22 mouse cellular contexts compared by ENCODE assay signal in the genomic region with DNA sequence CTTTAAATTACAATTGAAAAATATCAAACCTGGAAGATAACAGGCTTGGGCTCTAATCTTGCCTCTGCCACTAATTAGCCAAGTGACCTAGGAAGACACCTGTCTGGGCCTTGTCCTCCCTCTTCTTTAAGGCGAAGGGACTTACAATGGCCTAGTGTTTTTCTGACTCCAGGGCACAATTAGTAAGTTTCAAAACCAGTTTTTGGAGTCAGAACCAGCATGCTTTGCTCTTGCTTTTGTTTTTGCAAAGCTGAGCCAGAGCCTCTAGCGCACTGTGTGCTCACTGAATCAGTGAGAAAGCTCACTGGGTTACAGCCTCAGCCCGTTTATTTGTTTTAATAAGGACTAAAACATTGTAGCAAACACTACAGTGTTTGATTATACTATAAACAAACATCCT. TPM values are rescaled to one million over a fixed set of nuclear protein-coding genes. Genes with fewer than 3 reads are reported as not detected.
DNase-seq lines count a peak whose midpoint lies in the region; ATAC-seq and TF ChIP-seq lines count a peak whose summit lies in the region.
"Had no signal": no experiment of that assay in that cellular context is flagged by ENCODE, and none has a peak within 500 bp of the region (broad histone marks: within the 10 kb centered on the region; RNA-seq: fewer than 3 reads in every experiment).

No protein-coding gene starts in this region.

- no peaks in the 10 kb centered on the region for H3K27me3 ChIP-seq in forebrain, embryonic 10.5 days (ENCODE audit: poor library complexity, severe bottlenecking)
- H3K27me3 ChIP-seq in forebrain, embryonic 14.5 days (replicated peaks; ENCODE audit: control insufficient read depth, insufficient read depth, low read length), result no peaks in the 10 kb centered on the region
- no peaks in the 10 kb centered on the region for H3K27me3 ChIP-seq in kidney, postnatal 0 days (ENCODE audit: insufficient read depth, low read length)
- no peaks in the 10 kb centered on the region for H3K27me3 ChIP-seq in forebrain, embryonic 13.5 days
- H3K27me3 ChIP-seq: kidney, embryonic 15.5 days; lung, embryonic 15.5 days; neural tube, embryonic 13.5 days had no signal

- no peak for ATAC-seq in forebrain, embryonic 14.5 days
- no peak for ATAC-seq in kidney, postnatal 0 days (replicated peaks; ENCODE audit: low FRiP score, low read depth)
- ATAC-seq in forebrain, embryonic 13.5 days, result no peak
- ATAC-seq: hindbrain, embryonic 16.5 days; intestine, embryonic 16.5 days; midbrain, embryonic 16.5 days had no signal

- H3K4me1 ChIP-seq in forebrain, embryonic 10.5 days, result peaks cover 31% of the 10 kb centered on the region
- peaks cover 5% of the 10 kb centered on the region for H3K4me1 ChIP-seq in forebrain, embryonic 14.5 days (ENCODE audit: control insufficient read depth, insufficient read depth, low read length)
- 0 out of 2 replicates have a peak, but pooled peaks cover 8% of the 10 kb centered on the region for H3K4me1 ChIP-seq in kidney, postnatal 0 days (replicated peaks; ENCODE audit: insufficient read depth, low read length)
- H3K4me1 ChIP-seq in forebrain, embryonic 13.5 days, result peaks cover 15% of the 10 kb centered on the region

- H3K4me3 ChIP-seq in forebrain, embryonic 10.5 days, result no peak overlapping the region
- no peak overlapping the region for H3K4me3 ChIP-seq in forebrain, embryonic 14.5 days (ENCODE audit: low read depth, low read length)
- H3K4me3 ChIP-seq in kidney, postnatal 0 days (replicated peaks; ENCODE audit: low read depth, low read length), result no peak overlapping the region
- H3K4me3 ChIP-seq in forebrain, embryonic 13.5 days, result no peak overlapping the region
- H3K4me3 ChIP-seq: kidney, embryonic 15.5 days; lung, embryonic 15.5 days; myocyte; neural tube, embryonic 13.5 days had no signal

- peak overlapping the region; percentile 57; the same call in 1 of the 2 replicates for H3K27ac ChIP-seq in forebrain, embryonic 10.5 days
- no peak overlapping the region for H3K27ac ChIP-seq in forebrain, embryonic 14.5 days (ENCODE audit: low read depth, low read length)
- H3K27ac ChIP-seq in kidney, postnatal 0 days, result 0 out of 2 replicates have a peak overlapping the region, but pooled peaks have one; percentile 25
- H3K27ac ChIP-seq in forebrain, embryonic 13.5 days, result 0 out of 2 replicates have a peak overlapping the region, but pooled peaks have one; percentile 31
- H3K27ac ChIP-seq: kidney, embryonic 15.5 days; liver, embryonic 14.5 days; lung, embryonic 15.5 days; neural tube, embryonic 13.5 days had no signal

- no peak overlapping the region for H3K9ac ChIP-seq in forebrain, embryonic 14.5 days (ENCODE audit: low read length)
- H3K9ac ChIP-seq in kidney, postnatal 0 days (ENCODE audit: low read depth, low read length), result no peak overlapping the region
- H3K9ac ChIP-seq in forebrain, embryonic 13.5 days, result no peak overlapping the region
- H3K9ac ChIP-seq: kidney, embryonic 15.5 days; liver, embryonic 14.5 days; lung, embryonic 15.5 days; neural tube, embryonic 13.5 days had no signal

- H3K36me3 ChIP-seq in forebrain, embryonic 10.5 days (replicated peaks), result no peaks in the 10 kb centered on the region
- H3K36me3 ChIP-seq in forebrain, embryonic 14.5 days (ENCODE audit: control insufficient read depth, insufficient read depth, low read length), result no peaks in the 10 kb centered on the region
- no peaks in the 10 kb centered on the region for H3K36me3 ChIP-seq in kidney, postnatal 0 days (ENCODE audit: insufficient read depth, low read length)
- no peaks in the 10 kb centered on the region for H3K36me3 ChIP-seq in forebrain, embryonic 13.5 days (ENCODE audit: poor library complexity, severe bottlenecking)
- H3K36me3 ChIP-seq: kidney, embryonic 15.5 days; lung, embryonic 15.5 days; neural tube, embryonic 13.5 days had no signal

- no peak for DNase-seq in forebrain, embryonic 10.5 days (ENCODE audit: extremely low spot score, low spot score)
- no peak for DNase-seq in forebrain, embryonic 14.5 days (ENCODE audit: low spot score)
- DNase-seq in kidney, postnatal 0 days (ENCODE audit: low spot score), result no peak
- DNase-seq in kidney, postnatal 14 days, result no peak
- peak; percentile 77 for DNase-seq in adipocyte (ENCODE audit: low spot score)
- no peak for DNase-seq in cerebellum, postnatal 25 days
- no peak for DNase-seq in cerebellum, adult 11 months
- DNase-seq: adrenal gland, postnatal 25 days; cerebellum, adult 18-20 months; cerebellum, postnatal 36 days; embryo, embryonic 11 days; lung, postnatal 4 days; thymus, postnatal 14 days had no signal

- 54% methylated on average over 3 of the region's 3 CpGs for WGBS in forebrain, embryonic 10.5 days
- WGBS in forebrain, embryonic 14.5 days, result 19% methylated on average over 3 of the region's 3 CpGs
- 47% methylated on average over 3 of the region's 3 CpGs for WGBS in kidney, postnatal 0 days
- WGBS in forebrain, embryonic 13.5 days, result 25% methylated on average over 3 of the region's 3 CpGs

- H3K9me3 ChIP-seq in forebrain, embryonic 10.5 days, result no peaks in the 10 kb centered on the region
- H3K9me3 ChIP-seq in forebrain, embryonic 14.5 days (replicated peaks; ENCODE audit: control insufficient read depth, low read length), result no peaks in the 10 kb centered on the region
- H3K9me3 ChIP-seq in kidney, postnatal 0 days (replicated peaks; ENCODE audit: low read length), result no peaks in the 10 kb centered on the region
- no peaks in the 10 kb centered on the region for H3K9me3 ChIP-seq in forebrain, embryonic 13.5 days (replicated peaks)
- H3K9me3 ChIP-seq: kidney, embryonic 15.5 days; lung, embryonic 15.5 days; neural tube, embryonic 13.5 days had no signal

- TF ChIP-seq CTCF in kidney, postnatal 0 days (IDR thresholded peaks at IDR 0.05; ENCODE audit: low read depth), result no peak

- H3K4me2 ChIP-seq in forebrain, embryonic 14.5 days (ENCODE audit: low read length), result no peak overlapping the region
- no peak overlapping the region for H3K4me2 ChIP-seq in kidney, postnatal 0 days (ENCODE audit: low read length)
- no peak overlapping the region for H3K4me2 ChIP-seq in forebrain, embryonic 13.5 days
- H3K4me2 ChIP-seq: kidney, embryonic 15.5 days; lung, embryonic 15.5 days; neural tube, embryonic 13.5 days had no signal

RNA-seq across cellular contexts. Expression of a gene that starts 20.1 kb away (rescaled TPM):
- polyA plus RNA-seq in forebrain, embryonic 10.5 days (2016; fragmentation: Nextera tagmentation; extraction: Ambion mirVana), result 39.6 and 43.4 TPM in 2 replicates
- 27.0 and 32.1 TPM in 2 replicates for polyA plus RNA-seq in forebrain, embryonic 14.5 days (2014; fragmentation: Nextera tagmentation; extraction: Ambion mirVana)
- polyA plus RNA-seq in kidney, postnatal 0 days (2015; fragmentation: Nextera tagmentation; extraction: Ambion mirVana), result 42.8 and 51.6 TPM in 2 replicates
- 33.5 and 37.5 TPM in 2 replicates for polyA plus RNA-seq in forebrain, embryonic 13.5 days (2015; fragmentation: Nextera tagmentation; extraction: Ambion mirVana)
